Comparison of ENCODE assay signal across 17 mouse cellular contexts in the genomic region with DNA sequence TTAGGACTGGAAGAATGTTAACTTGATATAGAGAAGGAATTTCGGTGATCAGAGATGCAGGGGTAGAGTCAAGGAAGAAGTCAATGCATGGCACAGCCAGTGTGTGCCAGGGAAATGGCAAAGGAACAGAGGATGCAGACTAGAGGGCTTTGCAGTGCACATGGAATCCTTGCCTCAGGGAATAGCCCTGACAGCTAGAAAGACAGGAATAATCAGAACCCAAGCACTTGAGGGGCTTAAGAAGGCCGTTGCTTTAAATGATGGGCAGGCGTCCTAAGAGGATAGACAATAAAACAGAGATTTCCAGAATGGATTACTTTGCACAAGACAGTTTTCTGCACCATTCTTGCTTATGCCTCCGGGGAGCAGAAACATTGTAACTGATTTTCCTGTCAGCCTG.
"Had no signal": no experiment of that assay in that cellular context is flagged by ENCODE, and none has a peak within 500 bp of the region (broad histone marks: within the 10 kb centered on the region; RNA-seq: fewer than 3 reads in every experiment).

No protein-coding gene starts in this region.

- H3K36me3 ChIP-seq: liver, embryonic 13.5 days had no signal

- H3K9ac ChIP-seq: liver, embryonic 13.5 days had no signal

- H3K9me3 ChIP-seq: liver, embryonic 13.5 days had no signal

- H3K4me3 ChIP-seq: left cerebral cortex, adult 2 months; liver, embryonic 13.5 days had no signal

- DNase-seq: kidney, adult 18-20 months; kidney, postnatal 25 days; layer of hippocampus, postnatal 36 days; liver, embryonic 13.5 days; lung, adult 2 months; lung, postnatal 14 days; lung, postnatal 4 days; right cerebral cortex, postnatal 14 days; right cerebral cortex, postnatal 4 days; thymus, adult 2 months; thymus, postnatal 14 days; thymus, postnatal 4 days had no signal

- H3K27ac ChIP-seq: kidney, postnatal 0 days; left cerebral cortex, adult 2 months; liver, embryonic 13.5 days; stomach, postnatal 0 days had no signal

- H3K27me3 ChIP-seq: liver, embryonic 13.5 days had no signal

- ATAC-seq: inflammation-experienced regulatory T-cells, adult 6 months; intestine, embryonic 16.5 days had no signal

- H3K4me1 ChIP-seq: liver, embryonic 13.5 days had no signal

- H3K4me2 ChIP-seq: liver, embryonic 13.5 days had no signal
